Mouse (Mus musculus) ZHBTc4 (cell line): ENCODE data around the gene Snrpf.

Experiments used
- DNase-seq: peaks from one replicate; pipeline ENCODE4 v3.0.0-alpha.2; 2011; ENCODE audit warnings: low read depth, low spot score

Gene Snrpf

GRCm38 (mm10) chr10:93589281-93589848 lies at the start of gene Snrpf:
TSS of gene Snrpf (minus strand) at chr10:93589706.
- DNase-seq, result peak; percentile 97

GRCm38 (mm10) chr10:93635941-93636340 lies 46.4 kb upstream of the Snrpf start:
- DNase-seq, result no peak

- DNase-seq, result peak; percentile 0
Measured at GRCm38 (mm10) chr10:93633971-93634370, 44.5 kb upstream of the Snrpf start.

- DNase-seq, result no peak
Measured at GRCm38 (mm10) chr10:93633563-93633962, 44.1 kb upstream of the Snrpf start.

- no peak for DNase-seq
Measured at GRCm38 (mm10) chr10:93632086-93632485, 42.6 kb upstream of the Snrpf start.

- DNase-seq, result peak; percentile 1
Measured at GRCm38 (mm10) chr10:93630310-93630709, 40.8 kb upstream of the Snrpf start.

GRCm38 (mm10) chr10:93624151-93624550 lies 34.6 kb upstream of the Snrpf start:
- no peak for DNase-seq

GRCm38 (mm10) chr10:93623725-93624124 lies 34.2 kb upstream of the Snrpf start:
- peak; percentile 0 for DNase-seq

GRCm38 (mm10) chr10:93620438-93621179 lies 31.1 kb upstream of the Snrpf start:
- DNase-seq, result peak; percentile 65

GRCm38 (mm10) chr10:93614850-93615249 lies 25.3 kb upstream of the Snrpf start:
- no peak for DNase-seq

GRCm38 (mm10) chr10:93611419-93612007 lies 22.0 kb upstream of the Snrpf start:
- no peak for DNase-seq

- DNase-seq, result no peak
Measured at GRCm38 (mm10) chr10:93610896-93611295, 21.4 kb upstream of the Snrpf start.

GRCm38 (mm10) chr10:93609236-93609635 lies 19.7 kb upstream of the Snrpf start:
- peak; percentile 53 for DNase-seq

GRCm38 (mm10) chr10:93608051-93608450 lies 18.5 kb upstream of the Snrpf start:
- peak; percentile 82 for DNase-seq

- no peak for DNase-seq
Measured at GRCm38 (mm10) chr10:93606326-93606725, 16.8 kb upstream of the Snrpf start.

GRCm38 (mm10) chr10:93603256-93603655 lies 13.8 kb upstream of the Snrpf start:
- DNase-seq, result peak; percentile 67

GRCm38 (mm10) chr10:93602309-93602708 lies 12.8 kb upstream of the Snrpf start:
- no peak for DNase-seq

- DNase-seq, result no peak
Measured at GRCm38 (mm10) chr10:93596641-93597040, 7.1 kb upstream of the Snrpf start.

GRCm38 (mm10) chr10:93595831-93596230 lies 6.3 kb upstream of the Snrpf start:
- DNase-seq, result no peak

GRCm38 (mm10) chr10:93594022-93594482 lies 4.5 kb upstream of the Snrpf start:
- peak; percentile 83 for DNase-seq

GRCm38 (mm10) chr10:93592456-93592855 lies 3.0 kb upstream of the Snrpf start:
- DNase-seq, result peak; percentile 67

GRCm38 (mm10) chr10:93588796-93589195 lies 710 bp downstream of the Snrpf start:
- no peak for DNase-seq
